Mouse (Mus musculus): ENCODE data around the gene Ttc12. TPM values are rescaled to one million over a fixed set of nuclear protein-coding genes. Genes with fewer than 3 reads are reported as not detected.

Gene Ttc12
- total RNA-seq, 2 experiments from 2014 or later, result 1.4 to 1.7 TPM

- intact Hi-C loops (cut with DNase I), result no loop called here
Measured at GRCm38 (mm10) chr9:49450491-49450890, 35.5 kb downstream of the Ttc12 start.

GRCm38 (mm10) chr9:49442621-49443020, 43.4 kb downstream of the Ttc12 start:
- no peak for TF ChIP-seq CTCF (IDR thresholded peaks at IDR 0.05)
- Histone ChIP-seq H3K4me3 (no peak overlapping the region), H3K27ac (no peak overlapping the region)
- intact Hi-C loops (cut with DNase I), result no loop called here
- DNase-seq (ENCODE audit: extremely low spot score in 1 of 2, low spot score in 2 of 2), result no peak

More at GRCm38 (mm10) chr9:49450491-49450890, 35.5 kb downstream of the Ttc12 start:
- Histone ChIP-seq H3K27ac (no peak overlapping the region), H3K4me3 (no peak overlapping the region)
- TF ChIP-seq CTCF (IDR thresholded peaks at IDR 0.05), result no peak
- DNase-seq (ENCODE audit: extremely low spot score in 1 of 2, low spot score in 2 of 2), result no peak

- intact Hi-C loops (cut with DNase I), result no loop called here
- no peak for TF ChIP-seq CTCF (IDR thresholded peaks at IDR 0.05)
- Histone ChIP-seq H3K4me3 (no peak overlapping the region), H3K27ac (no peak overlapping the region)
- DNase-seq (ENCODE audit: extremely low spot score in 1 of 2, low spot score in 2 of 2), result no peak
Measured at GRCm38 (mm10) chr9:49427478-49427877, 58.5 kb downstream of the Ttc12 start.

GRCm38 (mm10) chr9:49426921-49427320, 59.1 kb downstream of the Ttc12 start, which contains the start of gene Ankk1:
TSS of gene Ankk1 (minus strand) at chr9:49427021.
- no peak for DNase-seq (ENCODE audit: extremely low spot score in 1 of 2, low spot score in 2 of 2)
- TF ChIP-seq CTCF (IDR thresholded peaks at IDR 0.05), result no peak
- Histone ChIP-seq H3K4me3 (no peak within 1 kb of the TSS), H3K27ac (no peak within 1 kb of the TSS)
- intact Hi-C loops (cut with DNase I), result no loop called here

GRCm38 (mm10) chr9:49425585-49425984, 60.4 kb downstream of the Ttc12 start:
- no peak for TF ChIP-seq CTCF (IDR thresholded peaks at IDR 0.05)
- intact Hi-C loops (cut with DNase I), result no loop called here
- Histone ChIP-seq H3K27ac (no peak overlapping the region), H3K4me3 (no peak overlapping the region)
- DNase-seq (ENCODE audit: extremely low spot score in 1 of 2, low spot score in 2 of 2), result no peak

- H3K4me3 ChIP-seq, result no peak overlapping the region
- H3K27ac ChIP-seq, result no peak overlapping the region
- intact Hi-C loops (cut with DNase I), result no loop called here
- TF ChIP-seq CTCF (IDR thresholded peaks at IDR 0.05), result no peak
- no peak for DNase-seq (ENCODE audit: extremely low spot score in 1 of 2, low spot score in 2 of 2)
Measured at GRCm38 (mm10) chr9:49423866-49424265, 62.2 kb downstream of the Ttc12 start.

- intact Hi-C loops (cut with DNase I), result no loop called here
- DNase-seq (ENCODE audit: extremely low spot score in 1 of 2, low spot score in 2 of 2), result no peak
- no peak overlapping the region for H3K4me3 ChIP-seq
- no peak for TF ChIP-seq CTCF (IDR thresholded peaks at IDR 0.05)
- no peak overlapping the region for H3K27ac ChIP-seq
Measured at GRCm38 (mm10) chr9:49410621-49411020, 75.4 kb downstream of the Ttc12 start.

- no peak overlapping the region for H3K4me3 ChIP-seq
- intact Hi-C loops (cut with DNase I), result no loop called here
- no peak overlapping the region for H3K27ac ChIP-seq
- no peak for TF ChIP-seq CTCF (IDR thresholded peaks at IDR 0.05)
- no peak for DNase-seq (ENCODE audit: extremely low spot score in 1 of 2, low spot score in 2 of 2)
Measured at GRCm38 (mm10) chr9:49407028-49407427, 79.0 kb downstream of the Ttc12 start.

GRCm38 (mm10) chr9:49403711-49404110, 82.3 kb downstream of the Ttc12 start:
- no peak for TF ChIP-seq CTCF (IDR thresholded peaks at IDR 0.05)

GRCm38 (mm10) chr9:49396006-49396405, 90.0 kb downstream of the Ttc12 start:
- intact Hi-C loops (cut with DNase I), result no loop called here
- DNase-seq (ENCODE audit: extremely low spot score in 1 of 2, low spot score in 2 of 2), result peak in 1 of 2 experiments; percentile 20
- H3K27ac ChIP-seq, result no peak overlapping the region
- no peak overlapping the region for H3K4me3 ChIP-seq
- no peak for TF ChIP-seq CTCF (IDR thresholded peaks at IDR 0.05)

More at GRCm38 (mm10) chr9:49403711-49404110, 82.3 kb downstream of the Ttc12 start:
- intact Hi-C loops (cut with DNase I), result no loop called here
- Histone ChIP-seq H3K27ac (no peak overlapping the region), H3K4me3 (no peak overlapping the region)
- no peak for DNase-seq (ENCODE audit: extremely low spot score in 1 of 2, low spot score in 2 of 2)

GRCm38 (mm10) chr9:49392242-49392641, 93.8 kb downstream of the Ttc12 start:
- DNase-seq (ENCODE audit: extremely low spot score in 1 of 2, low spot score in 2 of 2), result no peak
- no peak overlapping the region for H3K27ac ChIP-seq
- intact Hi-C loops (cut with DNase I), result no loop called here
- TF ChIP-seq CTCF (IDR thresholded peaks at IDR 0.05), result no peak
- H3K4me3 ChIP-seq, result no peak overlapping the region

Other genes starting within 250 kb of the Ttc12 start
- gene Gm4894, start 235.7 kb downstream of the Ttc12 start, total RNA-seq (2021), result not detected
- 10 to 100 TPM in 1 of 2 experiments, 1 to 10 TPM in 1; 3.5 to 10.5 TPM for gene Drd2, start 145.6 kb downstream of the Ttc12 start, total RNA-seq (2021)
- gene Ankk1, start 59.2 kb downstream of the Ttc12 start, total RNA-seq (2021), result not detected